Mouse (Mus musculus) layer of hippocampus, adult 9-11 months (tissue): Measurements from ENCODE around the gene Olfml3.

Experiments
- DNase-seq: peaks from one replicate; pipeline ENCODE4 v3.0.0; 2022

The Olfml3 gene

GRCm38 (mm10) chr3:103696388-103696925 lies 41.3 kb downstream of the Olfml3 start:
- DNase-seq = no peak

GRCm38 (mm10) chr3:103695556-103695955 lies 42.2 kb downstream of the Olfml3 start:
- DNase-seq = no peak

GRCm38 (mm10) chr3:103690506-103690905 lies 47.3 kb downstream of the Olfml3 start:
- DNase-seq = peak; percentile 21

- DNase-seq = no peak
Measured at GRCm38 (mm10) chr3:103689043-103689442, 48.8 kb downstream of the Olfml3 start.

- no peak for DNase-seq
Measured at GRCm38 (mm10) chr3:103683966-103684319, 53.9 kb downstream of the Olfml3 start.

GRCm38 (mm10) chr3:103683234-103683965 lies 54.4 kb downstream of the Olfml3 start:
- peak; percentile 34 for DNase-seq

- no peak for DNase-seq
Measured at GRCm38 (mm10) chr3:103682473-103682872, 55.3 kb downstream of the Olfml3 start.

GRCm38 (mm10) chr3:103678811-103679210 lies 59.0 kb downstream of the Olfml3 start:
- no peak for DNase-seq

GRCm38 (mm10) chr3:103672716-103673115 lies 65.1 kb downstream of the Olfml3 start:
- DNase-seq = no peak
